Mouse (Mus musculus) megakaryocyte-erythroid progenitor cell, adult 5-6 weeks (primary cell): ENCODE measurements around the gene Sp140. TPM values are rescaled to one million over a fixed set of nuclear protein-coding genes. Genes with fewer than 3 reads are reported as not detected.
"Not testable (repeated sequence)": the region's sequence is repeated elsewhere in the genome, so short reads cannot be mapped to it uniquely, and the experiment has no call there.

Experiments
- ATAC-seq: replicated peaks from 2 replicates; pipeline ENCODE4 v1.8.0; 2016; ENCODE audit warnings: mild to moderate bottlenecking, inconsistent platforms; ENCODE audit not compliant: severe bottlenecking, poor library complexity, low FRiP score, low TSS enrichment
- total RNA-seq, 2 experiments: library from RNA; stranded (forward) in 1 of 2; stranded (reverse) in 1 of 2; fragments of 200-1000, 215-1000 nt in 1 of 2; fragments of >200 nt in 1 of 2; fragmentation: Nextera tagmentation in 1 of 2; gene quantifications; 2 replicates each; pipeline ENCODE4 v1.2.3; 2014 to 2017

Sp140 gene
- total RNA-seq (2014; fragmentation: Nextera tagmentation), result 27.1 and 28.0 TPM in 2 replicates
- 28.0 and 38.9 TPM in 2 replicates for total RNA-seq (2017)

DNA sequence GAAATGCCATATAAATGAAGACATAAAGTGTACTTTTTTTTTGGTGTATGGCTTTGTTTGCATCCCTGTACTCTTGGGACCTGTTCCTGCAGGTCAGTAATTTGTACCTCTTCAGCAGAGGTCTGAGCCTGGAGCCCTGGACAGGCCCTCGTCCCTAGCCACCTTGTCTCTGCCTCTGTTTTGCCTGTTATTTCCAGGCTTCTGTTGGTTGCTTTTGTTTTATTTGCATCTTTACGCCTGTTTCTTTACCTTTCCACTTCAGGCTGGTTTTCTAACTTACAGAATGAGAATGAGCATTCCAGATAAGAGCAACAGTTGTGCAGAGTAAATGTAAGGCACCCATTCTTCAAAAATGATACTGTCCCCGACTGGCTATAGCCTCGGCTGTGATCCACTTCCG is at the start of gene Sp140:
TSS of gene Sp140 (plus strand) at position 301 of the 400 bp plus-strand sequence.
- ATAC-seq, result not testable (repeated sequence)

DNA sequence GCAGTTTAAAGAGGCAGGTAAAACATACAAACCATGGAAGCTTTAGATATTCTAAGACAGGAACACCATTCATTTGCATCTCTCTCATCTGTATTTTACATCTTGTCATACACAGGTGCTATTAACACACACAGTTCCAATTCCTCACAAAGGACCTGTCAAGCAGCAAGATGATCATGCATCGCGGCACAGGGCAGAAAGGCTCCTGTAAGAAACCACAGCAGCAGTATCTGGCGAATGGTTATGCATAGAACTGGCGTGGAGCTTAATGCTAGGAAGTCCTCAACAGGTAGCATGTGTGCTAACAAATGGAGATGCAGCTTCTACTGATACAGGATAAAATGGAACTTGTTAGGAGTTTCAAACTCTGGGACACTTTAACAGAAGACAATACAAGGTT is 44.9 kb upstream of the Sp140 start:
- not testable (repeated sequence) for ATAC-seq

DNA sequence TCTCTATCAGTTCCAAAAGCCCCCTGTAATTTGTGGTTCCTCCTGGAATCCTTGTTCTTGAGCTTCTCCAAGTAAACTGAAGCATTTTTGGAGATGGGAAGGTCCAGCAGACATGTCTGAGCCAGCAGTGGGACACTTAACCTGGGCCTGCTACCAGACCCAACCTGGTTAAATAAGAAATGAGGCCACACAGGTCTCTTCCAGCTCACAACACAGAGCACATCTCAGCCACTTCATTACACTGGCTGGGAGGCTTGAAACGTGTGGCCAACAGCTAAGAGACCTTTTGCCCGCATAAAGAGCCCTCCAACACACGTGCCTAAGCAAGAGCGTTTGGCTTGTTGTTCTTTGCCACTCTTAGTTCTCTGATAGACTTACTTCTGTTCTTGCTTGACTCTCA is 26.6 kb upstream of the Sp140 start:
- ATAC-seq, result not testable (repeated sequence)

DNA sequence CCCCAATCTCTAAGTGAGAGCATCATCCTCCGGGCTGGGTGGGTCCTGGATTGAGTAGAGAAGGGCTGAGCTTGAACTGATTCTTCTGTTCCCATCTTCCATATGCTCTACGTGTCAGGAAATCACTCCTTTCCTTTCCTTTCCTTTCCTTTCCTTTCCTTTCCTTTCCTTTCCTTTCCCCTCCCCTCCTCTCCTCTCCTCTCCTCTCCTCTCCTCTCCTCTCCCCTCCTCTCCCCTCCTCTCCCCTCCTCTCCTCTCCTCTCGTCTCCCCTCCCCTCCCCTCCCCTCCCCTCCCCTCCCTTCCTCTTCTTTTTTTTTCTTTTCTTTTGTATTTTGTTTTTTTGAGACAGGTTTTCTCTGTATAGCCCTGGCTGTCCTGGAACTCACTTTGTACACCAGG is 24.8 kb upstream of the Sp140 start, which contains the start of gene G530012D18Rik:
TSS of gene G530012D18Rik (plus strand) at position 301 of the 400 bp plus-strand sequence.
- not testable (repeated sequence) for ATAC-seq

DNA sequence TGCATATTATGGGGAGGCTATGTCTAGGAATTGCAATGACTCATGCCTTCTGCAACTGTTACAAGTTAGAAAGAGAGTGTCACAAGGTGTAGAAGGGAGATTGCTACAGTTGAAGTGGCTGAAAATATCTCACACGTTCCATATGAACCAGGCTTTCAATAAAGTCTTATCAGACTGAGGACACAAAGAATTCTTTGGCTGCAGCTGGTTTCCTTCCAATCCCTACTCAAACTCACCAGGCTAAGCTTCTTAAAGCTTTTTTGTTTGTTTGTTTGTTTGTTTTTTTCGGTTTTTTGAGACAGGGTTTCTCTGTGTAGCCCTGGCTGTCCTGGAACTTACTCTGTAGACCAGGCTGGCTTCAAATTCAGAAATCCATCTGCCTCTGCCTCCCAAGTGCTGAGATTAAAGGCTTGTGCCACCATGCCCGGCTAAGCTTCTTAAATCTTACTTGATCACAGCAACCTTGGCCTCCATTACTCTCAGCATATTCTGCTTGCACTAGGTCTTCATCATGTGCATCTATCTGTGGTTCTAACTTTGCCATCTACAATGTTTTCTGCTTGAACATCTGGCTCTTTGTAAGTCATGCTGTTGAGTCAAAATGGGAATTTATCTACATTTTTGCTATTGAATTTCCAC is 21.7 kb upstream of the Sp140 start:
- ATAC-seq, result not testable (repeated sequence)

DNA sequence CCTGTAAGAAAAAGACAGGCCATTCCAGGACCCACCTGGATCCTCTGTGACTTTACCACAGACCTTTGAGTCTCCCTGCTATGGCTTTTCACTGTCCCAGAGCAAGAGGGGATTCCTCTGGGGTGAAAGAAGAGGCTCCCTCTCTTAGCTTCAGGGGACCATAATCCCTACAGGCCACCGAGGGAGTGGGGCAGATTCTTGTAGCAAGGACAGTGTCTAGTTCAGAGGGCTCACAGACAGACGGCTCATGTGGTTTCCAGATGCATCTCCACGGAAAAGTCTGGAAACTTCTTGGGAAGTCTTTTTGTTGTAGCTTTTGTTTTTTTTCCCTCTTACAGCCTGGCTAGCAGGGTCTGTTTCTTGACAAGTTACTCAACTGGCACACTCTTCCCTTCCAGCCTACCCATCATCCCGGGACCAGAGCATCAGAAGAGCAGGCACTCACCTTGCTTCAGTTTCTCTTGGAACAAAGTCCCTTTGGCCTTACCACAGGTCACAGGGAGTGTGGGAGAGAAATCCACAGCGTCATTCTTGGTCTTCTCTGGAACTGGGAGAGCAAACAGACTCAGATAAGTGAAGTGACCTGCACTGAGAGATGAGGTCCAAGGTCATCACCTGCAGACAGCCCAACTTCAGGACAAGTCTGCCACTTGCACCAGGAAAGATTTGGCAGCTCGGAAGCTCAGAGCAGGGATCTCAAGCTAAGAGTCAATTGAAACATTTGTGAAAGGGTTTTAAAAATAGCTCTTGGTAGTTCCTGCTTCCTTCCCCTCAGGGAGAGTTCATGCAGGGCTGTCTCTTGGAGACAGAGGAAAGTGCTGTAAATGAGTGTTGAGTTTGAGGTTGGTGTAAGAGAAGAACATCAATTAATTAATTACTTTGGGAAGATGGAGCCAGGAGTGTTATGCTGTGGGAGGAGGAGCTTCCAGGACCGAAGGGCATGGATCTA is 20.7 kb upstream of the Sp140 start:
- ATAC-seq, result peak; percentile 41; the same call in 1 of the 2 replicates

GRCm38 (mm10) chr1:85580148-85580534 is 20.0 kb upstream of the Sp140 start:
- peak; percentile 68 for ATAC-seq

DNA sequence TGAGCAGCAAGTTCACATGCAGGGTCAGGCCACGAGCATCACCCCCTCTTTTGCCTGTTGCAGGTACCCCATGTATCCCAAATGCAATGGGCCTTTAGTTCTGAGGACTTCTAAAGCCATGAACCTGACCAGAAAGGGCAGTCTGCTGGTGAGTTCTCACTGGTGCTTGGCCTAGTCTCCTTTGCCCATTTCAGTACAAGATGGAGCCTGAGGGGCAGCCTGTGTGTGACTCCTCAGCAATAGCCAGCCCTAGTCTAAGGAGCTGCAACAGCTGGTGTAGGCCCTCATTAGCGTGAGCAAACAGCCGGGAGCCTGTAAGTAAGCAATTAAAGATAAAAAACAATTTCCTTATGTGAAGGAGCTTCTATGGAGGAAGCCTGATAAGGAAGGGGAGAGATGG is 19.6 kb upstream of the Sp140 start:
- ATAC-seq, result peak; percentile 81

DNA sequence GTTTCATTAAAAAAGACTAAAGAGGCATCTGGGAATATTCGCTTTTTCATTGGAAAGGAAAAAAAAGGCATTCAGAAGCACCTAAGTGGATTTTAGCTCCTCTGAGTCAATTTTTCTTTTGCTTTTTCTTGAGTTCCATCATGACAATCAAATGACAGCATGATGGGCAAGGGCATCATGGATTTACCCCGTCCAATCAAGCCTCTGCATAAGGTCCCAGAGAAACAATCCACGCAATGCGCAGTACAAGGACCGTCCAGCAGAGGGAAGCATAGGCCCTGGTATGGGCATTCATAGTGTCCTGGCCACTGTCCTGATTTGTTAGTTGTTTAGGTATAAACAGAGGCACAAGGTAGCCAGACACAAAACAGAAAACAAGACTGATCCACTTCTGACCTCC is 18.7 kb upstream of the Sp140 start:
- ATAC-seq, result not testable (repeated sequence)

DNA sequence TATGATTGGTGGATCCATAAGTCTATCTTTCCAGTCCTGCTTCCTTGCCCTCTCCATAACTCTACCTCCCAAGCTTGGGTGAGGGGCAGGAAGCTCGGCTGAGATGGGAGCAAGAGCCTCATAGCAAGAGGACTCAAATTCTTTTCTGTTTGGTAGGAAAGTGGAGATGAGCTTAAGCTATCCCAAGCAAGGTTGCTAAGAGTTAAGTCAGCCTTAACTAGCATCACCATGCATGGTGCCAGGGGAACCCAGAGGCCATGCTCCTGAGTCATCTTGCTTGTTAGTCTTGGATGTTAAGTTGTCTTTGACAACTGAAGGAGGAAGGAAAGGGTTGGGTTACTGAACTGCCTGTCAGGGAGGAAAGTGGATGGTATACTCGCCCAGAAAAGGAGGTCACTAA is 11.5 kb upstream of the Sp140 start:
- ATAC-seq, result not testable (repeated sequence)

DNA sequence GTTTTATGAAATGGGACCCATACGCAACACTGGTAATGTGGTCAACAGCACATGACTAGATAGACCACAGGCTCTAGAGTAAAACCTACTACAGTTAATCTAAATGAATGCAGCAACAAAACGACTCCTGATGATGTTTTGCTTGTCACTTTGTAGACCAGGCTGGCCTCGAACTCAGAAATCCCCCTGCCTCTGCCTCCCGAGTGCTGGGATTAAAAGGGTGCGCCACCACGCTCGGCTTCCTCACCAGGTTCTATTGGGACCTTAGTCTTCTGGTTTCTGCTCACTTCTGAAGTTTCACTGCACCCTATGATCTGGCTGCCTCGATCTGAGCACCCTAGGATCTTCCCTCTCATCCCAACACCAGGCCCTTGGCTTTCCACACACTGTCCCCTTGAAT is 7.7 kb upstream of the Sp140 start:
- ATAC-seq, result not testable (repeated sequence)

GRCm38 (mm10) chr1:85598271-85599012 is 1.7 kb upstream of the Sp140 start, which contains the start of gene Sp110:
Gene Sp110 (minus strand): TSS chr1:85598817.
- ATAC-seq, result not testable (repeated sequence)

DNA sequence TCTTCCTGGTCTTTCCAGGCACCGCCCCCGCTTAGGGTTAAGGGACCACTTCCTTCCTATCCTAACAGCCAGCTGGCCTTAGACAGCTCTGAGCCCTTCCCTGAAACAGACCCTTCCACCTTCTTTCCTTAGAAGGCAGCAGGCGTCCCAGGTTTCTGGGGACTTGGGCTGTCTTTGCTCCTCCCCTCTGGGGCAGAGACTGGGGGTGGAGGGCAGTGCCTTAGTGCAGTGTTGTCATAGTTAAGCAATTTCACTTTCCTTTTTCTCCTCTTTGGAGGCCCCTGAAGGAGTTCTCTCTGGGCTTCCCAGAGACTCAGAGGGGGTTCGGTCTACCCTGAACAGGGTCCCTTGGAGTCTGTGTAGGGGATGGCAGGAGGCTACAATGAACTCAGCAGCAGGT is 616 bp downstream of the Sp140 start:
- not testable (repeated sequence) for ATAC-seq

DNA sequence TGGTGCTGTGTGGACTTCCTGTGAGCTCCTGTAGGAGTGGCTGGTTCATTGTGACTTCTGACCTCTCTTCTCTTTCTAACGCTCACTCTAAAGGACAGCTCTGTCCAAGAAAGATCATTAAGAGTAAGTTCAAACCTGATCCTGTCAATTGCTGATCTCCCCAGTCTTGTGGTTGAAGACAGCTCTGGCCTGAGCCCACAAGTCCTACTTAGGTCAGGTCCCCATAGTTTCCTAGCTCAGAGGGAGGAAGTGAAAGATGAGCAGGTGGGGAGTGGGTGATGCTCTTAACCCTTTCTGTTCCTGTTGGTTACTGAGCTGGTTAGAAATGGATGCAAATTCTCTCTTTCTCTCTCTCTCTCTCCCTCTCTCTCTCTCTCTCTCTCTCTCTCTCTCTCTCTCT is 4.2 kb downstream of the Sp140 start:
- ATAC-seq, result not testable (repeated sequence)

DNA sequence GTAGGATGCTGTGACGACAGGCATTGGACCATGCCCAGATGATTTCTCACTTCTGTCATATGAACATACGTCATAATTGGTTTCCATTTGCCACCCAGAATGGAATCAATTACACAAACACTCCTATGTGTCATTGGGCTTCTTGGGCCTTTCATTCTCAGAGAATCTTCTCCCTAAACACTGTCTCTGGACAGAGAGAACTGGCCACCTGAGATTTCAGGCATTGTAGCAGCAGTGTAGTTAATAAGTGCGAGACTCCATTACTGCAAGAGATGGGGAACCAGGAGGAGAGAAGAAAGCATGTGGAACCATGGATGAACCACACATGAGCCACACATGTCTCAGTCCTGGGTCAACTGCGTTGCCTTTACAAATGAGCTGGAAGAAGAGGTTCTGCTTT is 8.2 kb downstream of the Sp140 start:
- not testable (repeated sequence) for ATAC-seq

GRCm38 (mm10) chr1:85610581-85610980 is 10.4 kb downstream of the Sp140 start:
- not testable (repeated sequence) for ATAC-seq

DNA sequence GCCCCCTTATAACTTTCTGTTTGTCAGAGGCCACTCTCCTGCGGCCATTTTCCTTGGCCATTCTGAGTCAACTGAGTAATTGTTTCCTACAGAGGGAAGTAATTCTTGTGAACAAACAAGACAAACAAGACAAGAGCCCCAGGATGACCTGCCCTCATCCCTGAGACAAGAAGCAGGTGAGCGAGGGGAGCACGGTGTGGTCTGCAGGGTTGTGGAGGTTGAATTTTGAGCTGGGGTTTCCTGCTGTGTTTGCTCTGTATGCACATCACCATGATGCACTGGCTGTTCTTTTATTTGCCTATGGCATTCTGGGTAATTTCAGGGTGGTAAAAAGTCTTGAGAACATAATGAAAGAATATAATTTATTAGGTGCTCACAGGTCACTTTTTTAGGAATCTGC is 14.9 kb downstream of the Sp140 start:
- ATAC-seq, result not testable (repeated sequence)

- ATAC-seq, result not testable (repeated sequence)
Measured at GRCm38 (mm10) chr1:85615819-85616218, 15.6 kb downstream of the Sp140 start.

- not testable (repeated sequence) for ATAC-seq
Measured at GRCm38 (mm10) chr1:85617161-85617560, 17.0 kb downstream of the Sp140 start.

- not testable (repeated sequence) for ATAC-seq
Measured at GRCm38 (mm10) chr1:85618689-85619088, 18.5 kb downstream of the Sp140 start.
